Mouse (Mus musculus): Measurements from ENCODE around the gene Lpin1.

Lpin1 gene

DNA sequence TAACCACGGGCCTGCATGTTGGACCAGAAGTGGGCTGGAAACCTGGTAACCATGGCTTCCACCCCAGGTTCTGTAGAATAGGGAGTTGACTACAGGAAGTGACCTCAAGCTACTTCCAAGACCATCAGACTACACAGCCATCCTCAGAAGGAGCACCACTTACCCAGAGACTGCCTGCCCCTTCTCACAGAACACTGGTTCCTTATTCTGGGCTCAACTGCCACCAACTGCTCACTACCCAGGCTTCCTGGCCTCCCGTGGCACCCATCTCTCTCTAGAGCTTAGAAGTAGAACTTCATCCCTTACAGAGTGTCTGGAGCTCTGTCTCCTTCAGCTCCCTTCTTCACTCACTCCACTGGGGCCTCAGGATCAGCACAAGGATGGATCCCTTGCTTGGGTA is at the start of gene Lpin1:
TSS of gene Lpin1 (minus strand) at position 31 of the 400 bp plus-strand sequence.
- DNase-seq (ENCODE audit: low spot score): no peak

DNA sequence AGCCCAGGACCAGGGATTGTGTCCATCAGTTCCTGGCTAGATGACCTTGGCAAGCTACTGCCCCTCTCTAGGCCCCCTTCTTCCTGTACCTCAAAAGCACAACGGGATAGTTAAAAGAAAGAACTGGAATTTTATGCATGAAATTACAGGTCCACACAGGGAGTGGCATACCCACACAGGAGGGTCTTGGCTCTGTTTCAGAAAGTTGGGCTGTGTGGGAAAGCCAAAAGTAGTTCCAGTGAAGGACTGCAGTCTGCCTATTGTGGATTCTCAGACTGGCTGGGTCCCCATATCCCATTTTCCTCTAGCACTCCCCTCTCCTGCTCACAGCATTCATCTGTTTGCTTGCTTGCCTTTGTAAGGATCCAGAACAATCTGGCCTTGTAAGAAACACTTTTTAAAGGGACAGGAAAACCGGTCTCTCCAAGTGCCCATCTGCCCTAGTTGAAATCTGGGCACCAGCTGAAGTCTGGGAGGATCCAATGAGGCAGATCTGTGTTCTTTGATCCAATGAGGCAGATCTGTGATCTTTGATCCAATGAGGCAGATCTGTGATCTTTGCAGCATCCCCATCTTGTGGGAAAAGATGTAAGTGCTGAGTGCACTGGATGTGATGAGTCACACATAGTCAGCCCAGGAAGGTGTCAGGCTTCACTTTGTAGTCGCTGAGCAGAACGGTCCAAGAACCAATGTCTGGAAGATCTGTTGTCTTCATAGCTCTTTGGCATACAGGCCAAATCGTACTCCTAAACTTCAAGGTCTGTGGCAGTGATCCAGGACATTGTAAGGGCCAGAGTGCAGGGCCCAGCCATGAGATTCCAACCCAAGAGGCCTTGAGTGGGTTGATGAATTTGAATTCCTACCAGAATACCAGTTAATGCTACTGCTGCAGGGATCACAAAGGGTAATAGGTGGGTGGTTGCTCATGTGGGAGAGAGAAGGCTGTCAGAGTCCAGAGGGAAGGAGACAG is 46.4 kb upstream of the Lpin1 start:
- DNase-seq (ENCODE audit: low spot score): no peak

DNA sequence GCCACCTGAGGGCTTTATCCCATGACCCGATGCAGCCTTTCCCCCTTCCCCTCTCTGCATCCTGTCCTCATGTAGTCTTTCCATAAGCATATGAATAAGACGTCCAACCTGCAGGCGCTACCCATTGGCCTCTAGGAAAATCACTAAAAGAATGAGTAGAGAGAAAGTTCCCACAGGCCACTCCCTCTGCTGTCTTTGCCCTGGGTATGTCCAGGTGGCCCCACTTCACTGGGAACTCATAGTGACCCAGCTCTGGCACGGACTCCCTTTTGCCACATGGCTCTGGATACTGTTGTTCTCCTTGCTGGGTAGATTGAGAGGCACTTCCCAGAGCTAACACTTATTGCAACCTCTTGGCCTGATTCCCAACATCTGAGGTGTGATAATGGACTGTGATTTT is 44.8 kb upstream of the Lpin1 start:
- DNase-seq (ENCODE audit: low spot score): no peak

DNA sequence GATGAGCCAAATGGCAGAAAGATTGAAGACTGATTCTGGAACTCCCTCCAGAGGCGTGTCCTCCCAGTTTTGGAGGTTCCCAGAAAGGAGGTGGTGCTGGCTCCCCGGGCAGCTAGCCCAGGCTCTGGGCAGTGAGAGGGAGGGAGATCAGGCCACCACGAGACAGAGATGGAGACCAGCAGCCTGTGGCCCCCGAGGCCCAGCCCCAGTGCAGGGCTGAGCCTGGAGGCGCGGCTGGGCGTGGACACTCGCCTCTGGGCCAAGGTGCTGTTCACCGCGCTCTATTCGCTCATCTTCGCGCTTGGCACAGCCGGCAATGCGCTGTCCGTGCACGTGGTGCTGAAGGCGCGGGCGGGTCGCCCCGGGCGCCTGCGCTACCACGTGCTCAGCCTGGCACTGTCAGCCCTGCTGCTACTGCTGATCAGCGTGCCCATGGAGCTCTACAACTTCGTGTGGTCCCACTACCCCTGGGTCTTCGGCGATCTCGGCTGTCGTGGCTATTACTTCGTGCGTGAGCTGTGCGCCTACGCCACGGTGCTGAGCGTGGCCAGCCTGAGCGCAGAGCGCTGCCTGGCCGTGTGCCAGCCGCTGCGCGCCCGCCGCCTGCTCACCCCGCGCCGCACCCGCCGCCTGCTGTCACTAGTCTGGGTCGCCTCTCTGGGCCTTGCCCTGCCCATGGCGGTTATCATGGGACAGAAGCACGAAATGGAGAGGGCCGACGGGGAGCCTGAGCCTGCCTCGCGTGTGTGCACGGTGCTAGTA is 42.7 kb upstream of the Lpin1 start, which contains the start of gene Ntsr2:
TSS of gene Ntsr2 (plus strand) at position 51 of the 762 bp plus-strand sequence.
- DNase-seq (ENCODE audit: low spot score): peak; percentile 67

DNA sequence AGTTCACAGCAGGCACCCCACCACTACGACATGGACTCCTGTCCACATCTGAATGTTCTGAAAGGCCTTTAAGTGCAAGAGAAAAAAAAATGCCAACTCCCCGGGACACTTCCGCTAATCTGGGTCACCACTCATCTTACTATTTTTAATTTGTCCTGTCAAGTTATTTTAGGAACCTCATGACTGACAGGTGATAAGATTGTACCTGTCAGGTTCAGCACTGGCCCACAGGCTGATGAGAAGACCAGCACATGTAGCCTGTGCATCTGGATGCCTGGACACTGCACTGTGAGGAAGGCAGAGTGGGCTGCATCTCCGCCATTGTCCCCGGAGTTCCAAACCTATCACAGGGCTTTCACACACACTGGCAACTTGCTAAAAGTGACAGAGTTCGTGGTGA is 39.1 kb upstream of the Lpin1 start:
- no peak for DNase-seq (ENCODE audit: low spot score)

DNA sequence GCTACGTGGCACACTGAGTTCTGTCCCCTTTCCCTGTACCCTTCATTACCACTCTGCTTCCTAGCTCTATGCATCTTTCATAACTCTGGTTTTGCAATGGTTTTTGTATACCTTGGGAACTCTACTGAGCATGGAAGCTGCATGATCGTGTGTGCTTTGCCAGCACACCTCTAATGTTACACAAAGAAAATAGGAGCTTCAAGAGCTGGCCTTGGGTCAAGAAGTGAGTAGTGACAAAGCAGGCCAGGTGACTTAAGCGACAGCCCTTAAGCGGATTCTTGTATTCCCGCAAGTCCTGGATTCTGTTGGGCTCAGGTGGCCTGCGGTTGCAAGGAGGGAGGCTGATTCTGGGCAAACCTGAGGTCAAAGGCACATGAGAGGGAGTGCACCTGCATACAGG is 37.5 kb upstream of the Lpin1 start:
- DNase-seq (ENCODE audit: low spot score): no peak

DNA sequence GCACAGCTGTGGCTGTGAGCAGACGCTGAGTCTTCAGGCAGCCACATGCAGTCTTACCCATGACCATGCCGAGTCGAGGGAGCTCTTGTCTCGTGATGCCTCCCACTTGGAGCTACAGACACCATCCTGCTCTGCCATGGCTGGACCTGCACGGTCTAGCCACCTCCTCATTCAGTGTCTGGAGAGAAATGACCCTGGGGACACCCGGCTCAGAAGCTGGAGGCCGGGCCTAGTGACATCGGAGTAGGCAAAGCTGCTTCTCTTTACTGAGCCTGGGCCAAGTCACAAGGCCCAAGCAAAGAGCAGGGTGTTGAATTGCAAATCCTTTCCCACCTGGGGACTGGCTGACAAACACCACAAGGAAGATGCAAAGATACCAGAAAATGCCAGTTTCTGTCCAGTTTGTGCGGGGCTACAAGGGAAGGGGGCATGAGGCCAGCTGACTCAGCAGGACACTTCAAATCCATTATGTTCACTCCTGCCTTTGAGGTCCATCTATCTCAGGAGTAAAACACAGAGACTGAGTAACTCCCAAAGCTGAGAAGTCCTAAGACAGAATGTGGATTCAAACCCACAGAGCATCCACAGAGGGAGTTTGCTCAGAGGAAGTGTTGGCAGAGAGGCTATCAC is 36.1 kb upstream of the Lpin1 start:
- no peak for DNase-seq (ENCODE audit: low spot score)

DNA sequence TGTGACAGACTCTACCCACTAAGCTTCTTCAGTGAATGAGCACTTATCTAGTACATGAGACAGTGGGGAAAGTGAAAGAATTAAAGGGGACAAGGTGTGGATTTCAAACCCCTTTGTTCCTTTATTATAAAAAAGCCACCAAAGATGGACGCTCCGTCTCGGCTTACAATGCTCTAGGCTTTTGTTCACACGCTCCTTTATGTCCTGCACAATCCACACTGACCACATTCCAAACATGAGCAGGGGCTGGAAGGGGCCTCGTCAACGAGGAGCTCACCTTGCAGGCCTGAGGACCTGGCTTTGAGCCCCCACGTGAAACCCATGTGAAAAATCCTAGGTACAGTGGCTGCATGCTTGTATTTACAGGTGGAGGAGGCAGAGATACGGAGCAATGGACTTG is 33.9 kb upstream of the Lpin1 start:
- no peak for DNase-seq (ENCODE audit: low spot score)

DNA sequence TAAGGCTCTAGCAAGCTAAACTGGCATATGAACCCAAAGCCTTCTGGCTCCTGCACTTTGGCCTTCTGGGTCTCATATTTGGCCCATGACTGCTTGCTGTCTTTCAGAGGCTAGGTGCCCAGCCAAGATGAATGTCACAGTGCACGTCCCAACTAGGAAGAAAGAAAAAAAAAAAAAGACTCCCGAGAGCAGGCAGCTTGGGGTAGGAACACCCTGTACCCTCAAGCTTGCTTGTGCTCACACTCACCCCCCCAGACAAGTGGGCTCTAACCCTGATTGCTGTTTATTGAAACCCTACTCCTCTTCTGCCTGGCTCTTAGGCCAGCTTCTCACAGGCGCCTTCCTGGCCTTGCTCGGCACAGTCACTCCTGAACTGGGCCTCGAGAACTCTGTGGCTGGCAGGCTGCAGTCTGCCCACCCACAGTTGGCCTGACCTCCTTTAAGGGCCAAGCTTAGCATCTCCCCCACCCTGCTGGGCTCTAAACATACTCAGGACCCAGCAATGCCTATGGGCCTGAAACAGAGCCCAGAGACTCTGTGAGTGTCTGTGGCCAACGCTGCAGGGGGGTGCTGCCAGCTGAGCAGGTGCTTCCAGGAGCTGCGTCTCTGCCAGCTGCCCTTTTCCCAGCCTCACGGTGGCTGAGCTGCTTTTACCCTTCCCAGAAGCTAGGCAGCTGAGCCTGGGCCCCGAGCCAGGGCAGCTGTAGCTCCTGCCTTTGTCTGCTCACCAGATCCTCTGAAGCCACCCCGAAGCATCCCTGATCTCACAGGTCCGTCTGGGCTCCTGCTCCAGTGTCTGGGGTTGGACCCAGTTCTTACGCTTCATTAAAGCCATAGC is 33.0 kb upstream of the Lpin1 start:
- DNase-seq (ENCODE audit: low spot score): no peak

DNA sequence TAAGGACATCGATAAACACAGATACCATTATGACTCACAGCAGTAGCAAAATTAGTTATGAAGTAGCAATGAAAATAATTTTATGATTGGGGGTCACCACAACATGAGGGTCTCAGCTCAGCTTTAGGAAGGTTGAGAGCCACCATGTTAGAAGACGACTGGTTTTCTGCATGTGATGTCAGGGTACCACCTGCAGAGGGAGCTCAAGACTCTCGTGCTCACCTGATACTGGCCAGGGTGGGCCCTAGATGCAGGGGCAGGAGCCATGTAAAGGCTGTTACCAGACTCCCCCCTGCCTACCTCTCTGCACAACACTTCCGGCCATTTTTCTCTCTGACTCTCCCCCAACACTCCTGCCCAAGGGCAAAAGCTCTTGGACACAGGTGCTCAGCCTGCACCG is 31.2 kb upstream of the Lpin1 start:
- no peak for DNase-seq (ENCODE audit: low spot score)

DNA sequence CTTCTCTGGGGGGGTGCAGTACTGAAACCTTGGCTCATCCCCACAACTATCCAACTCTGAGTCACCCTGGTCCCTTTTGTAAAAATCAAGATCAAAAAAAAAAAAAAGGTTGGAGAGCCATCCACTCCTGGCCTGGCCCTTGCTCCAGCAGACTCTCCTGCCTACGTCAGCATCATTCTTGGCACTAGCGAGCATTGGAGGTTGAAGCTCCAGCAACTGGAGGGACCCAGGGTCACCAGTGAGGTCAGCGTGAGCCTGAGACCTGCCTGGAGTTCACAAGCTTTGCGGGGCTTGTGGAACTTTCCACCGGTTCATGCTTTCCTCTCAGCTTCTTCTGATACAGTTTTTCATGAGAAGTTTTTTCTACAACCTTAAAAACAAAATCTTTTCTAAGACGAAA is 29.3 kb upstream of the Lpin1 start:
- DNase-seq (ENCODE audit: low spot score): no peak

DNA sequence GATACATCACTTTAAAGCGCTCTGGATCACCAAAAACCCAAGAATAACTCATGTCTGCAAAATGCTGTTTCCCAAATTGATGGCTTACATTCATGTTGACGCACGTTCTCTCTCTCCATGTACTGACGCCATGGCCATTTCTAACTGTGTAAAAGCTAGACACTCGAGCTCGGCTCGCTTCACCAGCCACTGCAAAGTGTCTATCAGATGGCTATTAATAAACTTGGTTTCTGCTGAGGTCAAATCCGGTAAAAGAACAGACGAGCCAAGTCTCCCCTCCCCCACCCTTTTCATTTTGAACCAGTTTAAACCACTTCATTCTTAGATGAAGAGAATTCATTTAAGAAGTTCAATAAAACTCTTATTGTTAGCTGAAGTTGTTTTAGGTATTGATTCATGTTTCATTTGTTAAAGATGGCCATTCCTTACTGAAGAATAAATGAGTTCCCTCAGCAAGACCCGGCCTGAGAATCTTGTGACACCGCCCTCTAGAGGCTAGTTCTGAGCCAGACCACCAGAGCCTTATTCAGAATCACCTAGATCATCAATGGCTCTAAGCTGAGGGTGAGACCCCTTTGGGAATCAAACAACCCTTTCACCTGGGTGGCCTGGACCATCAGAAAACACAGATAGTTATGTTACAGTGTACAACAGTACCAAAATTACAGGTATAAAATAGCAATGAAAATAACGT is 28.5 kb upstream of the Lpin1 start:
- DNase-seq (ENCODE audit: low spot score): no peak

DNA sequence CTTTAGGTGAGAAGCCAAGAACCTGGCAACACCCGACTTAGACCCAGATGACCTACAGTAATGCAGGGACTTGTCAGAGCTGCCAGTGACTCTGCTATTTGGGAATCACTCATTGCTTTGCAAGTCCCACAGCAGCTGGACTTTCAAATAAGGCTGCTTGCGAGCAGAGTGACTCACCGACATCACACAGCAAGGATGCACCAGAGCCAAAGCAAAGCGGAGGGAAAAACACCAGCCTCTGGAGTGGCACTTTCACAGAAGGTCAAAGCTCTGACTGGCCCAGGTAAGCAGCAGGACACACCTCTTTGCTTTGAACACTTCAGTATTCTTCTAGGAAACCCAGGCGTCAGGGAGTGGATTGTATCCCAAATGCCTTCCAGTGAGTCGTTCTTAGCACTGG is 25.1 kb upstream of the Lpin1 start:
- no peak for DNase-seq (ENCODE audit: low spot score)

DNA sequence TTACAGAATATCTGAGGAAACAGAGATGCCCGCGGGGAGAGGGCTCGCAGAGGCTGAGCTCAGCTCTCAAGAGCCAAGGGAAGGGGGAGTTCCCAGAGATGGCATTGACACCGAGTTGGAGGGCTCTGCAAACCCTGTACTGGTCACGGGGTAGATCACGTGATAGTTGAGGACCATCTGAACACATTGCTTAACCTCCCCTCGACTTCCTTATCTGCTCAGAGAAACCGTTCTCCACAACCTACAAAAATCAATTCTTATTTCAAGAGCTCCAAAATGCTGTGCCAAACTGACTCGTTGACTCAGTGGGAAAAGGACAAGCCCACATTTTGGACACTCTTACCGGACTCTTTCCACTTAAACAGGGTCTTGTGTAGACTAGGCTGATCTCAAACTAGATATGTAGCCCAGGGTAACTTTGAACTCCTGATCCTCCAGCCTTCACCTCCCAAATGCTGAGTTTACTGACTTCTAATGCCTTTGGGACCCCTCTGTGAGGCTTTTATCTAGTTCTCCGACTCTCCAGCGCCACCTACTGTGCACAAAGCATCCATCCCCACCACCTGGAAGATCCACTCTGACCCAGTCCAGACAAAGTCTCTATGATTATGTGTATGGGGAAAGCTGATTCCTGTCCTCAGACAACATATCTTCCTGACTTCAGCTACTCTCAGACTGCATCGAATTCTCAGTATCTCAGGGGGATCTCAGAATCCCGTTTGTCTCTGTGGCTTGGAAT is 23.5 kb upstream of the Lpin1 start:
- DNase-seq (ENCODE audit: low spot score): peak; percentile 41

DNA sequence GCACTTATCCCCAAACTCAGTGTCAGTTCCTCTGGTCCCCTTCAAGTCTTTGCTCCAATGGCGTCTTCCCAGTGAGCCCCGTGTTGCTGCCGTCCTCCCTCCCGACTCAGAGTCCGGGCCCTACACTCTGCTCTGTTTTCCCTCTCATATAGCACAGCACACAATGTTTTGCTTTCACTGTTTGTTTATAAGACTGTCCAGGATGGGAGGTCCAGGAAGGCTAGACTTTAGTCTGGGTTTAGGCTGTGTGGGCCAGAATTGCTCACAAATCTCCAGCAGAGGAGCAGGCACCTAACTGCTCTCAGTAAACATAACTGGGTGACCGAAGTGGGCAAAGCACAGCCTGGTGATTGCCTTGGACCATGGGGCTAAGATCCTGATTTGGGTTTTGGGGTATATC is 22.5 kb upstream of the Lpin1 start:
- DNase-seq (ENCODE audit: low spot score): no peak

DNA sequence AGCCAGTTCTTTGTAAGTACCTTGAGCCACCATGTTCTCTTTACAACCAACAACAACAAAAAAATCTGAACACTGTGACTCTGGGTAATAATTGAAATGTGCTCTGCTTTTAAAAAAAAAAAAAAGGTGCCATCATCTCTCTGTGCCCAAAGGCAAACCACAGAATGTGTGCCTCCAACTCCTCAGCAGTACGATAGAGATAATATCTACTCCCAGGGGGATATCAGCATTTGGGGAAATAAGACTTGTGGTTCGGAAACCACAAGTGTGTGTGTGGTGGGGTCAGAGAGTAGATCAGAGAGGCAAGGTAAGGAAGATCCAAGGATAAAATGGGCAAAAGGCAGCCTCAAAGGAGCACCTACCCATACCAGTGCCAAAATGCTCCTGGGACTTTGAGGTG is 20.7 kb upstream of the Lpin1 start:
- DNase-seq (ENCODE audit: low spot score): no peak

DNA sequence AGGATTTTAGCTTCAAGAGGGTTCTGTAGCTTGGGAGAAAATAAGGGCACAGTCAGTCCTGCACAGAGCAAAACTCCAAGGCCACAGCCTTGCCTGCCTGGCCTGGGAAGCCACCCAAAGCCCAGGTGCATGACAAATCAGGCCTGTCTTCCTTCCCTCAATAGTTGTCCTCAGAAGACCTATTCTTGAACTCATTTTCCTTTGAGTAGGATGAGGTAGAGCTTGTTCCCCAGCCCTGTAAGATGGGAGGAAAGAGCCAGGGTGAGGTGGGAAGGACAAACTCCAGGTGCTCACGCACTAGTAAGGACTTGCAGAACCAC is 20.1 kb upstream of the Lpin1 start:
- no peak for DNase-seq (ENCODE audit: low spot score)

DNA sequence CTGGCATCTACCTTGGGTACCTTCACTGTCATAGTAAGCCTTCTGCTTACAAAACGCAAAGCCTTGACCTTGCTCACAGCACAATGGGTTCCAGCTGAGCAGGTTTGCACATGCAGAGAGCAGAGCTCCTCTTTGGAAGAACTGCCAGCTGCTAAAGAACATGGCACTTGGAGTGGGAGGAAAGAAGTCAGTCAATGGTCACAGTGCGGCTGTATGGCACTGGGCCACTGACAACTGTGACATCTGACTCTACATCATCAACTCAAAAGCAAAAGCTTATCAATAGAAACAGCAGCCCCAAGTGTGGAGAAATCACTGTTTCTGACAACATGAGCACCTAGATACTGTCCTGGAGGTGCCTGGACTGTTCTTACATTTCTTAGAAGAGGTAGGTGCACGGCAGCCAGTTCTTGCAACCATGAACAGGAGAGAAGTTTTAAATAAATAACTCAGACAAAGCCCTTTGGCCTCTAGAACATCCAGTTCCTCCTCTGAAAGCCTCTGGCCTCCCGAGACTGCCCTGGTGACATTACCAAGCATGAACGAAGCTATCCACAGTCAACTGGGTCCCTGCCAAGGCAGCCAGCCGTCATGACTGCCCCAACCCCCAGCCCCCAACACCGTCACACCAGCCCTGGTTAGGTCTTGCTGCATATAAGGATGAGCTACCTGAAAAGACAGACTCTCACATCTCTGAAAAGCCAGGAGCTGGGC is 19.5 kb upstream of the Lpin1 start:
- no peak for DNase-seq (ENCODE audit: low spot score)

DNA sequence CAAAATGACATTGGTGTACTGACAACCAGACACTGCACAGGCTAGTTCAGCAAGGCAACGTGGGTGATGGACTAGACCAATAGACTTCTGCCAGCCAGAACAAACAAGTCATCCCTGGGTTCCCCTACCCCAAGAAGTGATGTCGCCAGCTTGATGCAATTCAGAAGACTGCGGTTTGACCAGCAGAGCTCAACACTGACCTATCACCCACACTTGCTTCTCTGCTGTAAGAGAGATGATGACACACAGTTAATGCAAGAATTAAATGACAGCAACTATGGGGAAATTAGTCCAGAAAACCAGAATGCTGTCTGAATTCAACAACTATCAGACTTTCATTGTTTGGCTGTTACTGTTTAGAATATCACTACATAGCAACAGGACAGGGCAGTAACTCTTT is 9.5 kb upstream of the Lpin1 start:
- DNase-seq (ENCODE audit: low spot score): no peak

DNA sequence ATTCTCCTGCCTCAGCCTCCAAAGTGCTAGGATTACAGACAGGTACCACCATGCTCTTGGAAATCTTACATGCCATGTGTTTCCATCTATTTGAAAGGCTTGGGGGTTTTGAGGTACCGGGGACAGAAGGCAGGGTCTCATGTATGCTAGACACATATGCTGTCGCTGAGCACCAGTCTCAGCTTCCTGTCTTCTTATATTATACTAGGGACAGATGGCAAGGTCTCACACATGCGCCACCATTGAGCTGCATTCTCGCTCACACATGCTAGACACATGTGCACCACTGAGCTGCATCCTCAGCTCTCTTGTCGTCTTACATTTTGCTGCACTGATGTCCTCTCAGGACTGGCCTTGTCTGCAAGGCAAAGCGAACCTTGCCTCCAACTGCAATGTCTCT is 8.7 kb upstream of the Lpin1 start:
- DNase-seq (ENCODE audit: low spot score): no peak

All from urinary bladder, postnatal 25 days (tissue).